Mouse (Mus musculus) gastrocnemius, postnatal 14 days (tissue): Measurements from ENCODE around the gene Plac9a. TPM values are rescaled to one million over a fixed set of nuclear protein-coding genes. Genes with fewer than 3 reads are reported as not detected.
"Not testable (repeated sequence)": the region's sequence is repeated elsewhere in the genome, so short reads cannot be mapped to it uniquely, and the experiment has no call there.

Source experiments
- DNase-seq: peaks from one replicate; pipeline ENCODE4 v3.0.0; 2021; ENCODE audit warnings: mixed read lengths
- intact Hi-C: fragments of 180-260 bp; cut with DNase I; formaldehyde crosslinking; loops from one replicate; pipeline ENCODE4 v1.15.1; 2025; ENCODE audit warnings: low total_unique reads
- total RNA-seq, 2 experiments: library from RNA; stranded (reverse); gene quantifications; 2 replicates each; pipeline ENCODE4 v1.2.3; 2021

Plac9a gene
- total RNA-seq, 2 experiments from 2014 or later = 2.9 to 3.6 TPM

- intact Hi-C loops = no loop called here
Observed at GRCm38 (mm10) chr14:25867834-25868233, 35.1 kb downstream of the Plac9a start.

DNA sequence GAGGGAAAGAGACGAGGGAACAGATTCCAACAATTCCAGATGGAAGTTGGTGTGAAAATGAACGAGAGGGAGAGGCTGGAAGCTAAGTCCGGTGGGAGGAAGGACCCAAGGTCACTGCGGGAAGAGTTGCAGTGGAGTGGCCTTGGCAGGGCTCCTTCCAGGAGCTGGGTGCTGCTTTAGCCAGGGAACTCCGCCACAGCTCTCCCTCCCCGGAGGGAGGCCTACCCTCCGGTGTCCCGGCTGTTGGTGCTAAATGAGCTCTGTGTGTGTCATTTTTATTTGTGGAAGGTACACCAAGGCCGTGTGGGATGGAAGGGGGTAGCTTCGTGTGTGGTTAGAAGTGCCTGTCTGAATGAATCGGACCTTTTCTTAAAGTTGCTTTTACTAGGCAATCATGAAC, 36.1 kb downstream of the Plac9a start:
- intact Hi-C loops = no loop called here

More at GRCm38 (mm10) chr14:25867834-25868233, 35.1 kb downstream of the Plac9a start:
- DNase-seq = no peak

DNA sequence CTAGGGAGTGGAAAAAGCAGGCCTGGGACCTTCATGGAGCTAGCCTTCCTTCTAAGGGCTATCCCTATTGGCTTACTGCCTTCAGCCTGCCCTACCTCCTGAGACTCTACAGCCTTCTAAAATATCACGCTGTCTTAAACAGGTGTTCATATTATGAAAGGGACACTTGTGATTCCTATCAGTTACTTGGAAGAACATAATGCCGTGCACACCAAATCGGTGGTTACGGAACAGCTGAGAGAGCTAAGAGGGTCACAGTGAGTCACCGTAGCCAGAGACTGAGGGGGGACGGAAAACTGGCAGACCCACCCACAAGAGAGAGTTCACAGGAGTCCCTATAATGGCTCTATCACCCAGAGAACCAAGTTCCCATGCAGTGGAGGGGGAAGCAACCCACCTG, 36.5 kb downstream of the Plac9a start:
- intact Hi-C loops = no loop called here

More for the DNA sequence above, 36.1 kb downstream of the Plac9a start:
- DNase-seq = peak; percentile 55

GRCm38 (mm10) chr14:25865251-25865650, 37.6 kb downstream of the Plac9a start:
- no peak for DNase-seq
- intact Hi-C loops = no loop called here

More for the DNA sequence above, 36.5 kb downstream of the Plac9a start:
- DNase-seq = no peak

GRCm38 (mm10) chr14:25863721-25864120, 39.2 kb downstream of the Plac9a start:
- intact Hi-C loops = no loop called here
- no peak for DNase-seq

DNA sequence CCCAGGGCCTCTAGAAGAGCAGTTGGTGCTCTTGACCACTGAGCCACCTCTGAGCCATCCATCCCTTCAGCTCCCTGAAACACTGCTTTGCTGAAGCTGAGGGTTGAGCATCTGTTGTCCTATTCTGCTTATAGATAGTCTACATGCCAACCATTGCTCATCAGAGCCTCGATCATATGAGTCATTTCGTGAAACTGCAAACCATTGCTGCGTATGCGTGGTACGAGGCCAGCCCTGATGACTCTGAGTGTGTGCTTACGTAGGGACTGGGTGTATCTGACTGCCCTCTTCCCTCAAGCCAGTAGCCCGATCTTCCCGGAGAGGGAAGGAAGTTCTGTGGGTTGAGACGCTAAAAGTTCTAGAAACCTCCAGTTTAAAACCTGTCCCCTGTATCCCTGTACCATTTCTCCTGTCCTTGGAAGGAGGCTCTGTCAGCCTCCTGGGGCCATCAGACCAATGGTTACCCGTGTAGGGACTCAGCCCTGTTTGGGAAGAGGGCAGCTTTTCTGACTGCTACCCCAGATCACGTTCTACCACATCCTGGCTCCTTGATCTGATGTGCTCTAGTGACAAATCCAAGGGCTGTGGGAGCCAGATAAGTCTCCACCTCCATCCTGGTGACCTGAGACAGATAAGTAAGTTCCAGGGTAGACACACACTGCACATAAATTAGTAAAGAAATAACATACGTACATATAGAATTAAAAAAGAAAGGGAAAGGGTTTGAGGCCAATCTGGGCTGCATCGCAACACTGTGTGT, 40.9 kb downstream of the Plac9a start:
- intact Hi-C loops = no loop called here

GRCm38 (mm10) chr14:25857940-25858339, 45.0 kb downstream of the Plac9a start:
- intact Hi-C loops = no loop called here
- no peak for DNase-seq

More for the DNA sequence above, 40.9 kb downstream of the Plac9a start:
- no peak for DNase-seq

GRCm38 (mm10) chr14:25857168-25857621, 45.7 kb downstream of the Plac9a start:
- intact Hi-C loops = no loop called here
- no peak for DNase-seq

GRCm38 (mm10) chr14:25855241-25855885, 47.5 kb downstream of the Plac9a start:
- no peak for DNase-seq
- intact Hi-C loops = no loop called here

DNA sequence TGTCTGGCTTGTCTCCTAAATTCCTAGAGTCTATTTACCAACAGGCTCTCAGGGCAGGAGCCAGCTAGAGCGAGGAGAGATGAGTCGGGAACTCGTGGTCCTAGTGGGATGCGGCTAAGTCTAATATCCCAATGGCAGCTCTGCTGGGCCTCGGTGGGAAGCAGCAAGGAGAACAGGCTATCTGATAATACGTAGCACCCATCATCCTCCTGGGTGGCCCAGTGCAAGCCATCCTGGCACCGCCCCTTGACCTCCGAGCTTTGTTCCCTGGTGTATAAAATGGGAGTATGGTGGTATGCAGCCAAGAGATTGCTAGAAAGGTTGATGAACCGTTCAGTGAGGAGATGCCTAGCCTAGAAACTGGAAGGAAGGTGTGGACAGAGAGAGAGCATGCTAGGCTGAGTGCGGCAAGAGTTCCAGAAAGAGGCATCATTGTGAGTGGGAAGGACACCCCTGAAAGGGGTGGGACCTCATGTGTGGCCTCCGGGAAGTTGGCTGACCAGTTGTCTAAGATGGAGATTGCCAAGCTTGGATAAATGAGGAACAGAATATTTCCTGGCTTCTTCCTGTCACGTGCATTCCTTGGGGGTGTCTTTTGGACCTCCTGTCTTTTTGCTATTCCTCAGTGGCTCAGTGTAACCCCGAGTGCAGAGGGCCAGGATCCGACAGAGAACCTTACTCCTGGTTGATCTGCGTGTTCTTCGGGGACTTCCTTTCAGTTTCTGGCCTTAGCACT, 49.0 kb downstream of the Plac9a start:
- peak; percentile 7 for DNase-seq

GRCm38 (mm10) chr14:25853295-25853694, 49.6 kb downstream of the Plac9a start:
- intact Hi-C loops = no loop called here
- peak; percentile 1 for DNase-seq

More for the DNA sequence above, 49.0 kb downstream of the Plac9a start:
- intact Hi-C loops = no loop called here

DNA sequence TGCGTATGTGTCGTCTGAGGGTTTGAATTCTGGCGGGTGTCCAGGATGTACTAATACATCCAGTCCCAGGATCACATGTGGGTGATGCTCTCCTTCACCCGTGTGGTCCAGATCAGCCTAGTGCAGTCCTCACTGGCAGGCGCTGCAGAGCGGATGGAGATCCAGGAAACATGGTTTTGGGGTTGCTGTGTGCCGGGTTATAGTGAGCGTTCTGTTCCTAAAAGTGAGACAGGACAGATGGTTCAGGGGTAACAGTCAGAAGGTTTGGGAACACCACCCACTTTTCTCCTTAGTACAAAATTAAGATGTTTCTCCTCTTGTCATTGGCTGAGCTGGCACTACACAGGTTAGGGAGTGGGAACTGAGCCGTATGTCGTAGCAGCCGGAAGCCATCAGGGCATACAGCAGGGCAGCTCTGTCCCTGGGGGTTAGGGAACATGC, 50.8 kb downstream of the Plac9a start:
- no peak for DNase-seq
- intact Hi-C loops = no loop called here

DNA sequence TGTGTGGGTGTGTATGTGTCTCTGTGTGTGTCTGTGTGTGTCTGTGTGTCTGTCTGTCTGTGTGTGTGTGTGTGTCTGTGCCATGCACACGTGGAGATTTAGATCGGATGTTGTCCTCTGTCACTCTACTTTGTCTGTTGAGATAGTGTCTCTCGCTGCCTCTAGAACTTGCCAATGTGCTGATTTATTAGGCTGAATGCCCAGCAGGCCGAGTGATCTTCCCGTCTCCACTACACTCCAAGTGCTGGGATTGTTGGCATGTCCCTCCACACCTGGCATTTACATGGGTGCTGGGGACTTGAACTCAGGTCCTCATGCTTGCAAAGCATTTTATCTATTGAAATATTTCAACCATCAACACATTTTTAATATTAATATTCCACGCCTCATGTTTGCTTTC, 51.7 kb downstream of the Plac9a start:
- intact Hi-C loops = no loop called here
- DNase-seq = no peak

DNA sequence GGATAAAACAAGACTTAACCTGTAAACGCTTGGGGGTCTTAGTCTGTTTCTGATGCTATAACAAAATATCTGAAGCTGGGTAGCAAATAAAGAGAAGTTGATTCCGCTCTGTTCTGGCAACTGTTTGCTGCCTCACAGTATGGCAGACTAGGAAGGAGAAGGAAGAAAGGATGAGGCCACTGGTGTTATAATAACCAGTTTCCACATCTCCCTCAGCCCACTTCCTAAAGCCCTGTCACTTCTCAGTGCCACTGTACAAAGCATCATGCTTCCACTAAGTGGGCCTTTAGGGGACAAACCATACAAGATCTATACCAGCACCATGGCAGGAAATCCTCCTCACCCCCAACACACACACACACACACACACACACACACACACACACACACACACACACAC, 52.5 kb downstream of the Plac9a start:
- DNase-seq = no peak
- intact Hi-C loops = no loop called here

DNA sequence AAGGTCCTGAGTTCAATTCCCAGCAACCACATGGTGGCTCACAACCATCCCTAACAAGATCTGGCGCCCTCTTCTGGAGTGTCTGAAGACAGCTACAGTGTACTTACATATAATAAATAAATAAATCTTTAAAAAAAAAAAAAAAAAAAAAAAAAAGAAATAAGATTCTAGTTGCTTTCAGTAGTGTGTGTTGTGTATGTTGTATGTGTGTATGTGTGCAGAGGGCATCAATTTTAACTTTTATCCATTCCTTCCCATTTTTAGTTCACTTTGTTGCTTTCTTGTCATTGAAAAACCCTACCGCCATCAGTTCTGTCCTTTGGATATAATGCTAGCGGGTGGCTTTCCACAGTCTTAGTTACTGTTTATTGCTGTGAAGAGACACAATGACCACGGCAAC, 54.2 kb downstream of the Plac9a start:
- intact Hi-C loops, DNase-seq: not testable (repeated sequence)

GRCm38 (mm10) chr14:25848237-25848636, 54.7 kb downstream of the Plac9a start:
- intact Hi-C loops = no loop called here
- DNase-seq = no peak

- intact Hi-C loops = no loop called here
- DNase-seq = no peak
Observed at GRCm38 (mm10) chr14:25847660-25848059, 55.2 kb downstream of the Plac9a start.

DNA sequence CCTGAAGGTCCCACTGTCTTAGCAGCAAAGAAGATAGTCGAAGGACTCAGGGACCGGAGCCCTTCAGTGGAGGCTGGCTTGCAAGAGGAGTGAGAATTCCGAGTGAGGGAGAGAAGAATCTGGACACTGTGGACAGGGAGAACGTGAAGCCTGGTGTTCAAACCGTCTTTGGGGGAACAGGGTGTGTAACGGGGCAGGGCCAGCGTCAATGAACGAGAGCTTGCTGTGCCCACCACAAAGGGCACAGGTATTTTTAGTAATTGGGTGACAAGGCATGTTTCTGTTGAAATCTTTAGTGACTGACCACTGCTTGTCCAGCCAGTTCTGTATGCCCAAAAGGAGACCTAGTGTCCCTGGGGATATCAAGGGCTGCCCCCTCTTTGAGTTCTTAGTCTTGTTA, 56.4 kb downstream of the Plac9a start:
- intact Hi-C loops = no loop called here
- DNase-seq = no peak

- intact Hi-C loops = no loop called here
- no peak for DNase-seq
Observed at GRCm38 (mm10) chr14:25845832-25846383, 57.0 kb downstream of the Plac9a start.

DNA sequence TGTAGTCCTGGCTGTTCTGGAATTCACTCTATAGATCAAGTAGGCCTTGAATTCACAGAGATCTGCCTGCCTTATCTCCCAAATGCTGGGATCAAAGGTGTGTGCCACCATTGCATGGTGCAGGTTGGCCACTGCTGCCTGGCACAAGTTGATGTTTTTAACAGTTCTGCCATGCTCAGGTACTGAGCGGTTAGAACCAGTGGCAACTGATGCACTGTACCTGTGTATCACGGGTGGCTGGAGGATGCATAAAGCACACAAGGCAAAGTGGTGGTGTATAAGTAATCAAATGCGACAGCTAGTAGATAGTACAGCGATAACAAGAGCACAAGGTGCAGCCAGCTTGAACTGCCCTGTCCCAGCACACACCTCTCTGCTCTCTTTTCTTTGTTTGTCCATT, 58.5 kb downstream of the Plac9a start:
- intact Hi-C loops = no loop called here
- no peak for DNase-seq
